Mouse (Mus musculus) adrenal gland, postnatal 25 days (tissue): ENCODE measurements at regions not wholly inside any gene's neighbourhood (a gene's known extent, or its start where the extent isn't known, plus 50 kb on each side); places are given as distances from the start of the nearest gene placed in this dataset.

Source experiments
- DNase-seq: peaks from one replicate; pipeline ENCODE4 v3.0.0; 2021; ENCODE audit warnings: mixed read lengths

DNA sequence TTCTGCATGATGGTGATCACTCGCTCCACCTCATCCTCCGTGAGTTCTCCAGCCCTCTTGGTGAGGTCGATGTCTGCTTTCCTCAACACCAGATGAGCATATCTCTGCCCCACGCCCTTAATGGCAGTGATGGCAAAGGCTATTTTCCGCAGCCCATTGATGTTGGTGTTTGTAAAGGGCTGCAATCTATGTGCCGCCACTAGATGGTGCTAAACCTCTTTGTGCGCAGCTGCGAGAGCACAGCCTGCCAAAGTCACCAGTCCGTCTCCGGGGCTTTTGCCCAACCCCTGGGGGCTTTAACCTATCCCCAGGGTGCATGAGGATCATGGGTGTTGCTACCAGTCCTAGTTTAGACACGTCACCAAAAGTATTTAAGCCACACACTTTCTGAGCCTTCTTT lies 140.9 kb upstream of the Cts3 start:
- DNase-seq, result peak; percentile 2

GRCm38 (mm10) chr13:61665729-61666128 lies 95.8 kb upstream of the Cts3 start:
- no peak for DNase-seq
